Mouse (Mus musculus) monocyte, adult 2 months (primary cell): ENCODE measurements around the gene Zfp704.

ENCODE experiments used
- DNase-seq, 2 experiments: peaks; one replicate each; pipeline ENCODE4 v3.0.0; 2022; ENCODE audit warnings: low spot score in 2 of 2, low read depth in 1 of 2

Zfp704 gene

GRCm38 (mm10) chr3:9609581-9610341 is at the start of gene Zfp704:
Zfp704 (minus strand) TSS chr3:9610085.
- DNase-seq: peak; percentile 26 to 56

- no peak for DNase-seq
Measured at GRCm38 (mm10) chr3:9633036-9634005, 23.4 kb upstream of the Zfp704 start.

- no peak for DNase-seq
Measured at GRCm38 (mm10) chr3:9629951-9630350, 20.1 kb upstream of the Zfp704 start.

GRCm38 (mm10) chr3:9628041-9628440 is 18.2 kb upstream of the Zfp704 start:
- DNase-seq: no peak

GRCm38 (mm10) chr3:9626149-9626548 is 16.3 kb upstream of the Zfp704 start:
- DNase-seq: no peak

GRCm38 (mm10) chr3:9620611-9621010 is 10.7 kb upstream of the Zfp704 start:
- DNase-seq: no peak

- DNase-seq: no peak
Measured at GRCm38 (mm10) chr3:9619562-9620275, 9.8 kb upstream of the Zfp704 start.

- no peak for DNase-seq
Measured at GRCm38 (mm10) chr3:9617101-9617500, 7.2 kb upstream of the Zfp704 start.

GRCm38 (mm10) chr3:9614676-9615075 is 4.8 kb upstream of the Zfp704 start:
- DNase-seq: no peak

- no peak for DNase-seq
Measured at GRCm38 (mm10) chr3:9614011-9614410, 4.1 kb upstream of the Zfp704 start.

- DNase-seq: no peak
Measured at GRCm38 (mm10) chr3:9611226-9611625, 1.3 kb upstream of the Zfp704 start.

GRCm38 (mm10) chr3:9610426-9610825 is 541 bp upstream of the Zfp704 start:
- DNase-seq: no peak

GRCm38 (mm10) chr3:9608906-9609580 is 842 bp downstream of the Zfp704 start:
- DNase-seq: no peak

GRCm38 (mm10) chr3:9608441-9608905 is 1.4 kb downstream of the Zfp704 start:
- DNase-seq: no peak

- no peak for DNase-seq
Measured at GRCm38 (mm10) chr3:9607686-9608085, 2.2 kb downstream of the Zfp704 start.

- DNase-seq: peak in 1 of 2 experiments; percentile 24
Measured at GRCm38 (mm10) chr3:9605784-9606706, 3.8 kb downstream of the Zfp704 start.

GRCm38 (mm10) chr3:9604941-9605340 is 4.9 kb downstream of the Zfp704 start:
- DNase-seq: no peak

GRCm38 (mm10) chr3:9603866-9604265 is 6.0 kb downstream of the Zfp704 start:
- DNase-seq: no peak

- DNase-seq: no peak
Measured at GRCm38 (mm10) chr3:9600577-9600976, 9.3 kb downstream of the Zfp704 start.
